Mouse (Mus musculus): ENCODE measurements around the gene Dmrt3. TPM values are rescaled to one million over a fixed set of nuclear protein-coding genes. Genes with fewer than 3 reads are reported as not detected.

The Dmrt3 gene
- polyA plus RNA-seq, 1 experiment: not detected

DNA sequence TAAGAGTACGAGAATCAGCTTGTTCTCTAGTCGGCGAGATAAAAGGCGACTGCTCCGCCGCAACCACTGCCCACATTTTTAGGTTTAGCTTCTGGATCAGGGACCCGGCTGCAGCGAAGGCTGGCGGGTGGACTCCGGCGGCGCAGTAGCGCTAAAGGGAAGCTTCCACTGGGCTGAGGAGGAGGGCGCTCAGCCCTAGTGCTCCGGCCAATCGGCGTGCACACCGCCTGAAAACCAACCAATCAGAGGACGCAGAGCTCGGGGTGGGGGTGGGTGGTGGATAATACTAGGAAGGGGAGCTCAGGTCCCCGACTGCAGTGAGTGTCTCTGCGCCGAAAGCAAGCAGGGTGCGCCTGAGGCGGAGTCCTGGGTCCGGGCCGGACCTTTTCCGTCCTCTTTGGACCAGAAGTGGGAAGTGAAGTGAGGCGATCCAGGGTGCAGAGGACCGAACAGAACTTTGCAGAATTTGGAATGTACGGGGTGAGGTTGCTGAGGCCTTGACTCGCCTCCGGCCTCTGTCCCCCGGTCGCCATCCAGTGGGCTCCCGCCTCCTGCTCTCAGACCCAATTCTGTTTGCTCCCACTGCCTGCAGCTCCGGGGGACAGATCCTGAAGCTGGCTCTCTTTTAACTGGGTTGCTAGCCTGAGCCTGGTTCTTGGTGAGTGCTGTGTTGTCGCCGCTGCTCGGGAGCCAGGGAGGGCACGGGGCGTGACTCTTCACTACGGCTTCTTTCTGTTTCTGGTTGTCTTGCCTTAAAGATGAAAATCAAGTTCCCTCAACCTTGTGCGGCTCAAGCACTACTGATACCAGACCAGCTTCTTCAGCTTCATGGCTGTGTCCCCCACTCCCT lies 62.2 kb downstream of the Dmrt3 start, which contains the start of gene Dmrt2:
Dmrt2 (plus strand) TSS at position 311 of the 850 bp plus-strand sequence.
- no peaks in the 10 kb centered on the region for H3K4me1 ChIP-seq (ENCODE audit: control insufficient read depth, insufficient read depth, low read length)
- TF ChIP-seq POLR2A (IDR thresholded peaks at IDR 0.05; ENCODE audit: low read depth, low read length) (peak; percentile 49), CTCF (IDR thresholded peaks at IDR 0.05; ENCODE audit: borderline replicate concordance, insufficient read depth, low read length) (no peak)

More for the DNA sequence above, 62.2 kb downstream of the Dmrt3 start, which contains the start of gene Dmrt2:
- peak within 1 kb of the TSS; percentile 45 for H3K4me3 ChIP-seq (ENCODE audit: insufficient read depth, low read length)
- H3K27ac ChIP-seq (ENCODE audit: insufficient read depth, low read length): no peak within 1 kb of the TSS

Other genes with a start within 250 kb of the Dmrt3 start
- gene Dmrt1, start 104.7 kb upstream of the Dmrt3 start, polyA plus RNA-seq (2011; ENCODE audit: insufficient read length, low read depth, missing spikeins): not detected in 2 replicates
- 1.1 and 3.1 TPM in 2 replicates for gene Dmrt2, start 62.1 kb downstream of the Dmrt3 start, polyA plus RNA-seq (2011; ENCODE audit: insufficient read length, low read depth, missing spikeins)